Mouse (Mus musculus) brain, embryonic 14.5 days (tissue): ENCODE measurements around the gene Ubr1.

Experiments
- CTCF ChIP-seq: fragments of 200-500 bp; IDR thresholded peaks from 2 replicates; pipeline ENCODE4 v1.5.1; 2012; ENCODE audit warnings: inconsistent platforms, mild to moderate bottlenecking, moderate library complexity, borderline replicate concordance; ENCODE audit not compliant: insufficient read depth, insufficient read length; ENCODE audit errors: extremely low read depth
- POLR2A ChIP-seq: fragments of 200-500 bp; IDR thresholded peaks from 2 replicates; pipeline ENCODE4 v1.6.1; 2012; ENCODE audit warnings: mild to moderate bottlenecking, inconsistent platforms, borderline replicate concordance; ENCODE audit not compliant: poor library complexity, insufficient read depth, insufficient read length, severe bottlenecking; ENCODE audit errors: extremely low read depth

- no peak for TF ChIP-seq CTCF
- TF ChIP-seq POLR2A: no peak
Measured at GRCm38 (mm10) chr2:121008664-121009007, 38.1 kb upstream of the Ubr1 start.
